Mouse (Mus musculus) neural tube, embryonic 12.5 days (tissue): ENCODE results near the gene Gm20388. TPM values are rescaled to one million over a fixed set of nuclear protein-coding genes. Genes with fewer than 3 reads are reported as not detected.

Experiments
- ATAC-seq: fragments of 200-750 bp; cut with Nextera tagmentation; 2 replicates; pipeline ENCODE4 v1.8.0; 2017; ENCODE audit warnings: low read depth, mild to moderate bottlenecking, moderate TSS enrichment, moderate library complexity; ENCODE audit not compliant: low FRiP score
- H3K27ac ChIP-seq: fragments of 300-500 bp; sonication (generic); 2 replicates; pipeline ENCODE4 v1.5.1; 2016
- H3K27me3 ChIP-seq: fragments of 300-500 bp; sonication (generic); replicated peaks from 2 replicates; pipeline ENCODE4 v1.6.1; 2016; ENCODE audit warnings: mild to moderate bottlenecking
- H3K36me3 ChIP-seq: fragments of 300-500 bp; sonication (generic); 2 replicates; pipeline ENCODE4 v1.6.1; 2016; ENCODE audit warnings: mild to moderate bottlenecking
- H3K4me1 ChIP-seq: fragments of 300-500 bp; sonication (generic); 2 replicates; pipeline ENCODE4 v1.6.1; 2016
- H3K4me2 ChIP-seq: fragments of 300-500 bp; sonication (generic); replicated peaks from 2 replicates; pipeline ENCODE4 v1.6.1; 2016; ENCODE audit warnings: mild to moderate bottlenecking
- H3K4me3 ChIP-seq: fragments of 300-500 bp; sonication (generic); 2 replicates; pipeline ENCODE4 v1.5.1; 2016
- H3K9ac ChIP-seq: fragments of 300-500 bp; sonication (generic); 2 replicates; pipeline ENCODE4 v1.6.1; 2016; ENCODE audit warnings: mild to moderate bottlenecking
- H3K9me3 ChIP-seq: fragments of 300-500 bp; sonication (generic); 2 replicates; pipeline ENCODE4 v1.6.1; 2016; ENCODE audit warnings: mild to moderate bottlenecking
- WGBS: fragments of 180-500 bp; shearing (Covaris S2); methylation state at CpG from one replicate; pipeline ENCODE4 v1.1.7; 2016; 5-methylcytosine and 5-hydroxymethylcytosine counted together
- polyA plus RNA-seq: library from polyadenylated mRNA; unstranded; fragments of >200 nt; fragmentation: Nextera tagmentation; extraction: Ambion mirVana; gene quantifications from 2 replicates; pipeline ENCODE4 v1.2.1, GENCODE M21; 2016

Gm20388 gene
- polyA plus RNA-seq, 1 experiment from 2014 or later: not detected

- Histone ChIP-seq H3K4me2 (0 out of 2 replicates have a peak overlapping the region, but pooled peaks have one; percentile 12), H3K36me3 (no peaks in the 10 kb centered on the region), H3K27me3 (no peaks in the 10 kb centered on the region), H3K9me3 (no peaks in the 10 kb centered on the region), H3K4me3 (no peak overlapping the region), H3K9ac (no peak overlapping the region), H3K4me1 (peaks cover 100% of the 10 kb centered on the region), H3K27ac (no peak overlapping the region)
- 55% methylated on average over 2 of the region's 2 CpGs for WGBS
- no peak for ATAC-seq
These were observed 595.9 kb downstream of the Gm20388 start for GRCm38 (mm10) chr8:120506562-120506961.

- H3K9ac ChIP-seq: no peak overlapping the region
- no peaks in the 10 kb centered on the region for H3K27me3 ChIP-seq
- H3K4me1 ChIP-seq: peaks cover 100% of the 10 kb centered on the region
- no peaks in the 10 kb centered on the region for H3K36me3 ChIP-seq
- H3K27ac ChIP-seq: no peak overlapping the region
- H3K9me3 ChIP-seq: no peaks in the 10 kb centered on the region
- 85% methylated on average over 9 of the region's 9 CpGs for WGBS
- H3K4me3 ChIP-seq: no peak overlapping the region
- peak overlapping the region; percentile 27; the same call in 1 of the 2 replicates for H3K4me2 ChIP-seq
- no peak for ATAC-seq
These were observed 596.6 kb downstream of the Gm20388 start for GRCm38 (mm10) chr8:120507290-120507689.

DNA sequence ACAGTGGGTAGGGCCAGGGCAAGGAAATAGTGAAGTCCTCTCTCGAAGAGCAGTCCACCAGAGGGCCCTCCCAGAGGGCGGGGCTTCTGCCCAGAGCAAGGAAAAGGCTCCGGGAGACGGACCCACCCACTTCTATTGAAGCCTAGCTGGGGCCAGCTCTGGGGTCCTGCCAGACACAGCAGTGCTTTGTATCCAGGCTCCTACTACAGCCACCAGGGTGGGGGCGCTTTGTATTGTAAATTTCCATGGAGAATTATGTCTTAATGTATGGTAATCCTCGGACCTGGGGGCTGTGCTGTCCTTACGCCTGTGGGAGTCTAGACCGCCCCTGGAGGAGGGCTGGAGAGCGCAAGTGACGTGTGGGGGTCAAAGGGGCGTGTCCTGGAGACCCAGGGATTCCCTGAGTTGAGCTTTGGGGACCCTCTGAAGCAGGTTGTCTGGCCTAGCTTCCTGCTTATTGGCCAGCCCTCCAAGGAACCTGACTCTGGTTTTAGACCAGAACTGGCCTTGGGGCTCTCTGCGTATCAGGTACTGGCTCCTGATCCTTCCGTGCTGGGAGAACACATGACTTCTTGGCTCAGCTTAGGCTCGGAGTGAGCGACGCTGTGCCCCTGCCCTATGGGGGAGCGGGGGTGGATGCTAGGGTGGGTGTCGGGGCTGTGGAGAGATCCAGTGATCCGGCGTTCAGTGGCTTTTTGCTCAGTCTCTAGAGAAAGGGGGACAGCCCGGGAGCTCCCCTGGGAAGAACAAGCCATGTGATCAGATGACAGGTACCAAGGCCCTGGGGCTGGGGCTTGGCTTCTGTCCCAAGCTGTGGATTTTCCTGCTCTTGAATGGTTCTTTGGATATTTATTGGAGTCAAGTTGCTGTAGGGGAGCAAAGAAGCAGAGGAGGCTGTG, 598.7 kb downstream of the Gm20388 start:
- Histone ChIP-seq H3K27ac (peak overlapping the region; percentile 62; the same call in 1 of the 2 replicates), H3K4me1 (peaks cover 100% of the 10 kb centered on the region), H3K27me3 (no peaks in the 10 kb centered on the region), H3K4me3 (no peak overlapping the region), H3K9me3 (no peaks in the 10 kb centered on the region), H3K4me2 (peak overlapping the region; percentile 54), H3K9ac (peak overlapping the region; percentile 33; the same call in 1 of the 2 replicates), H3K36me3 (no peaks in the 10 kb centered on the region)
- ATAC-seq: peak; percentile 67
- WGBS: 2% methylated on average over 21 of the region's 21 CpGs

GRCm38 (mm10) chr8:120510035-120510416, 599.4 kb downstream of the Gm20388 start:
- 3% methylated on average over 5 of the region's 6 CpGs for WGBS
- H3K27ac ChIP-seq: 0 out of 2 replicates have a peak overlapping the region, but pooled peaks have one; percentile 62
- H3K4me3 ChIP-seq: no peak overlapping the region
- H3K4me1 ChIP-seq: peaks cover 100% of the 10 kb centered on the region
- peak overlapping the region; percentile 54 for H3K4me2 ChIP-seq
- ATAC-seq: no peak
- H3K9ac ChIP-seq: 0 out of 2 replicates have a peak overlapping the region, but pooled peaks have one; percentile 5
- H3K9me3 ChIP-seq: no peaks in the 10 kb centered on the region
- H3K36me3 ChIP-seq: no peaks in the 10 kb centered on the region
- H3K27me3 ChIP-seq: no peaks in the 10 kb centered on the region

DNA sequence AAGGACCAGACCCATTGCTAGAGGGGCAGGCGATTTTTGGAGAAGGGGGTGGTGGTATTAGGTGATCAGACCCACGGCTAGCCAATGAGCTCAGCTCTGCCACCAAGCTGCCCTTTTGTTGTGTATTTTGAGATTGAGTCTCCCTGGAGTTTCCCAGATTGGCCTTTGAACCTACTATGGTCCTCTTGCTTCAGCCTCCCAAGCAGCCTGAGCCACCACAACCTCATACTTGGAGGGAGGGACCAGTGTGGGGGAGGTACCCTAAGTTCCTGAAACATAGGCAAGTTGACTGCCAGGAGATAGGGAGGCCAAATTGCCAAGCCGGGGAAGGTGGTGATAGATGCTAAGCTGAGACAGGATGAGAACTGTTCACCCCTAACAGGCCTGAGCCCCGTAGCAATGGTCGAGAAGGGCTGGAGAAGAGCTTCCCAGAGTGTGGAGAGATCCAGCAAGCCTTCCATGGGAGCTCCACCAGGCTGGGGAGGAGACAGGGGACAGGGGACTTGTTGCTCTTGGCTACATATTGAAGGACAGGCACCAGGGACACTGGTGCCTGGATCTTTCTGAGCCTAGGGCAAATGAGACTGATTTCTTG, 600.3 kb downstream of the Gm20388 start:
- H3K9ac ChIP-seq: peak overlapping the region; percentile 27; the same call in 1 of the 2 replicates

GRCm38 (mm10) chr8:120511737-120512136, 601.1 kb downstream of the Gm20388 start:
- no peak overlapping the region for H3K4me3 ChIP-seq
- peak overlapping the region; percentile 50; the same call in 1 of the 2 replicates for H3K27ac ChIP-seq
- peak overlapping the region; percentile 54 for H3K4me2 ChIP-seq
- WGBS: 24% methylated on average over 8 of the region's 8 CpGs
- H3K4me1 ChIP-seq: peaks cover 100% of the 10 kb centered on the region
- no peak for ATAC-seq
- no peaks in the 10 kb centered on the region for H3K36me3 ChIP-seq
- H3K9ac ChIP-seq: 0 out of 2 replicates have a peak overlapping the region, but pooled peaks have one; percentile 17
- no peaks in the 10 kb centered on the region for H3K27me3 ChIP-seq
- no peaks in the 10 kb centered on the region for H3K9me3 ChIP-seq

More for the DNA sequence above, 600.3 kb downstream of the Gm20388 start:
- WGBS: 25% methylated on average over 5 of the region's 5 CpGs
- Histone ChIP-seq H3K27ac (no peak overlapping the region), H3K4me2 (peak overlapping the region; percentile 54), H3K27me3 (no peaks in the 10 kb centered on the region), H3K36me3 (no peaks in the 10 kb centered on the region), H3K4me3 (no peak overlapping the region), H3K9me3 (no peaks in the 10 kb centered on the region), H3K4me1 (peaks cover 100% of the 10 kb centered on the region)
- ATAC-seq: no peak

DNA sequence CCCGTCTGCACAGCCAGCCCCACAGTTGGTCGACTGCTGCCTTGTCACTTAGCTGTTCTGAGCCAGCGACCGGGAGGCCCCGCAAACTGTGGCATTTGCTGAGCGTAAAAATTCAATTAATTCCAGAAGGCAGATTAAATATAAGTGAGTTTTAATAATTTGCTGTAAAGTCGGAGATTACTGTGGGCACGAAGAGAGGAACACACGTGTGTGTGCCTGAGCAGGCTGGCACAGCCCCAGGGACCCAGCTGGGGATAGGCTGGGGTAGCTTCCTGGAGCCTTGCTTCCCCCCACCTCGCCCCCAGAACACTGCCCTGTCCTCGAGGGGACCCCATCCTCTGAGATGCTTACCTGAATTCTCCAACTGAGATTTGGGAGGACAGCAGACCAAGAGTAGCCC, 601.7 kb downstream of the Gm20388 start:
- Histone ChIP-seq H3K36me3 (no peaks in the 10 kb centered on the region), H3K9me3 (no peaks in the 10 kb centered on the region), H3K4me3 (no peak overlapping the region), H3K27ac (peak overlapping the region; percentile 50; the same call in 1 of the 2 replicates), H3K27me3 (no peaks in the 10 kb centered on the region), H3K9ac (0 out of 2 replicates have a peak overlapping the region, but pooled peaks have one; percentile 17), H3K4me2 (peak overlapping the region; percentile 54), H3K4me1 (peaks cover 100% of the 10 kb centered on the region)
- no peak for ATAC-seq
- 26% methylated on average over 11 of the region's 11 CpGs for WGBS

DNA sequence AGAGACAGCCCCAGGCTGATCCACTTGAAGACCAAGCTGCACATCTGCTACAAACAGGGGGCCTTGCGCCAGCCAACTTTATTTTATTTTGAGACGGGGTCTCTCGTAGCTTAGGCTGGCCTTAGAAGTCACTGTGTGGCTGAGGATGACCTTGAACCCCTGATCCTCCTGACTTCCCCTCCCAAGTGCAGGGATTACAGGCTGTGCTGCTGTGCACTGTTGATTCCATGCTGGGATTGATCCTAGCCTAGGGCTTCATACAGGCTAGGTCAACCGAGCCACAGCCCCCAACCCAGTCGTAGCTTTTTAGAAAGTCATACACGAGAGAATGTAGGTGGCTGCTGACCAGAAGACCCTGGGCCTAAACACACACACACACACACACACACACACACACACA, 602.5 kb downstream of the Gm20388 start:
- Histone ChIP-seq H3K27ac (peak overlapping the region; percentile 60), H3K4me2 (peak overlapping the region; percentile 39), H3K9me3 (no peaks in the 10 kb centered on the region), H3K36me3 (no peaks in the 10 kb centered on the region), H3K9ac (peak overlapping the region; percentile 36; the same call in 1 of the 2 replicates), H3K4me1 (peaks cover 100% of the 10 kb centered on the region), H3K4me3 (no peak overlapping the region), H3K27me3 (no peaks in the 10 kb centered on the region)
- no peak for ATAC-seq
- 25% methylated on average over 6 of the region's 6 CpGs for WGBS

- 4% methylated on average over 26 of the region's 26 CpGs for WGBS
These were observed 603.2 kb downstream of the Gm20388 start for GRCm38 (mm10) chr8:120513638-120514461.

DNA sequence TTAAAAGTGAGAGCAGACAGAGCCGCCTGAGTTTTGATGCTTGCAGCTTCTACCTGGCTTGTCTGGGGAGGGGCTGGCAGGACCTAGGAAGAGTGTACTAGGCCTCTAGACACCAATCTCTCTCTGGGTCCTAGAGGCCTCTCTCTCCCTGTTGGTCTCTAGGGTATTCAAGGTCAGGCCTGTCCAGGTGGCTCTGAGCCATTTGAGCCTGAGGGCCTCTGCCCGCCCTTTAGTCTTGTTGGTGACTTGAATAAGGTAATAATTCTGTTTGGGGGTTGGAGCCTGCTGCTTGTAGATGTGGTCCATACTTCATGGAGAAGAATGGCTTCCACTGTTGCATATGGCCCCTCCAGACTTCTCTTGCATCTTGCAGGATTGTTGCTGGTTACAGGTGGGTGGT, 604.6 kb downstream of the Gm20388 start:
- 79% methylated on average over 2 of the region's 2 CpGs for WGBS
- Histone ChIP-seq H3K4me3 (no peak overlapping the region), H3K9me3 (no peaks in the 10 kb centered on the region), H3K4me1 (peaks cover 100% of the 10 kb centered on the region), H3K9ac (no peak overlapping the region), H3K27me3 (no peaks in the 10 kb centered on the region), H3K27ac (no peak overlapping the region), H3K36me3 (no peaks in the 10 kb centered on the region), H3K4me2 (0 out of 2 replicates have a peak overlapping the region, but pooled peaks have one; percentile 5)
- no peak for ATAC-seq

More at GRCm38 (mm10) chr8:120513638-120514461, 603.2 kb downstream of the Gm20388 start:
- Histone ChIP-seq H3K4me3 (no peak overlapping the region), H3K4me1 (peaks cover 100% of the 10 kb centered on the region), H3K27me3 (no peaks in the 10 kb centered on the region), H3K27ac (peak overlapping the region; percentile 60), H3K9ac (peak overlapping the region; percentile 36; the same call in 1 of the 2 replicates), H3K36me3 (no peaks in the 10 kb centered on the region), H3K4me2 (peak overlapping the region; percentile 39), H3K9me3 (no peaks in the 10 kb centered on the region)
- ATAC-seq: peak; percentile 60

GRCm38 (mm10) chr8:120515650-120516049, 605.0 kb downstream of the Gm20388 start:
- peaks cover 100% of the 10 kb centered on the region for H3K4me1 ChIP-seq
- H3K9ac ChIP-seq: no peak overlapping the region
- no peaks in the 10 kb centered on the region for H3K9me3 ChIP-seq
- H3K4me2 ChIP-seq: no peak overlapping the region
- WGBS: 83% methylated on average over 6 of the region's 6 CpGs
- H3K27ac ChIP-seq: no peak overlapping the region
- no peak for ATAC-seq
- no peaks in the 10 kb centered on the region for H3K27me3 ChIP-seq
- H3K4me3 ChIP-seq: no peak overlapping the region
- no peaks in the 10 kb centered on the region for H3K36me3 ChIP-seq
